Mouse (Mus musculus) layer of hippocampus, adult 18-20 months (tissue): ENCODE measurements around the gene Rbm33. TPM values are rescaled to one million over a fixed set of nuclear protein-coding genes. Genes with fewer than 3 reads are reported as not detected.
A peak's percentile ranks its signal among the peaks of the same experiment; 100 is the strongest.

Source experiments
- DNase-seq, 2 experiments: peaks; one replicate each; pipeline ENCODE4 v3.0.0; 2022; ENCODE audit warnings: low spot score in 2 of 2
- total RNA-seq, 2 experiments: library from RNA; stranded (reverse); gene quantifications; 2 replicates each; pipeline ENCODE4 v1.2.3; 2021

Rbm33 gene
- total RNA-seq, 2 experiments from 2014 or later = 63.6 to 64.3 TPM

- DNase-seq = no peak
Observed at GRCm38 (mm10) chr5:28323822-28324221, 6.9 kb downstream of the Rbm33 start.

- no peak for DNase-seq
Observed at GRCm38 (mm10) chr5:28324457-28324856, 7.5 kb downstream of the Rbm33 start.

- DNase-seq = no peak
Observed at GRCm38 (mm10) chr5:28329024-28329806, 12.3 kb downstream of the Rbm33 start.

DNA sequence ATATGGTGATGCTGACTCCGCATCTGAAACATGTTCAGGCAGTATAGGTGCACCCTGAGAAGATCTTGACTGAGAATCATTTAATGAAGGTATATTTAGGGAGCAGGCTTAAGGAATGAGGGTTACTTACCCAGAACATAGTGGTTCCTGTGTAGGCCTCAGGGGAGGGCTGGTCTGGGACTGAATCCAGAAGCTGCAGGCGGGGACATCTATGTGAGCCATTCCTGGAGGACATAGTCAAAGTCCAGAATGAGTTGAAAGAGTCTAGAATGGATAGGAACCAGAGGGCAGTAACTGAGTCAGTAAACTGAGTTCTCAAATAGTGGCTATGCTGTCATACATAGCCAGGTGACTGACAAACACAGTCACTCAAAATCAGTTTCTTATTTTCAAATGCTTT lies 16.8 kb downstream of the Rbm33 start:
- no peak for DNase-seq

DNA sequence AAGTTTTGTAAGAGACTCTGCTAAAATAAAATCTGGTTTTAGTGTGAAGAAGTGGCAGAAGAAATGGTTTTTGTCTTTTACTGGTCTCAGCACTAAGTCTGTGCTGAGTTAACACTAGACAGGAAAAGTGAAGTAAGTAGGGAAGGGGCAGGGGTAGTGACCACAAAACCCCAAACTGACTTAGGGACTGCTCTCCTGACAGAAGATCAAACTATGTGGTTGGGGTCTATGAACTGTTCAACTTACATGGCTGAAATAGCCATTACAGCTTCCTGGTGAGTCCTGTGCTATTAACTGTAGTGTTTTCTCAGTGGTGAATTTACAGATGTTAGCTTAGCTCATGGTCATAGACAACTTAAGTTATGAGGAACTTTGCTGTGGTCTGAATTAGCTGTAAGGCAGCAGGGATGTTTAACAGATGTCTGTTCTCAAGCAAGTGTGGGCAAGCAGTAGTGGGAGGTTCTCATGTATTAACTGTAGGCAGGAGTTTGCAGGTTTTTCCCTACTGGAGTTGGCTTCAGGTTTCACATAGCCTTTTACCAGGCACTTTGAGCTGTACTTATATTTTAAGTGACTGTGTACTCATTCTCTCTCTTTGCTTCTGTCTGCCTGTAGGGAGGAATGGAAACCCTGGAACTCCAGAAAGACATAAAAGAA lies 35.1 kb downstream of the Rbm33 start:
- no peak for DNase-seq

DNA sequence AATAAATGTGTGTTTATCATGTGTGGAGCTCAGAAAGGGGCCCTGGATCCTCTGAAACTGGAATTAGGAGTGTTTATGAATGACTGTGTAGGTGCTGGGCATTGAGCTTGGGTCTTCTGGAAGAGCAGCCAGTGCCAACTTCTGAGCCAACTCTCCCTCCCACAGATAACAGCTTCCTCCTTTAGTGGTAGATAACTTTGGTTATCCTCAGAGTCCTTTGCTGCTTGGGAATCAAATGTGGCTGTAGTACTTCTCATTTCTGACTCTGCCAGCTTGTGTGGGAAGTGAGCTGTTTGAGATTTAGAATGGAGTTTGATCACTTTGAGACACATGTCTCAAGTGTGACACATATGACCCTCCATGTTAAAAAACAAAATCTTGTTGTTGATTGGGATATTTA lies 38.7 kb downstream of the Rbm33 start:
- no peak for DNase-seq

DNA sequence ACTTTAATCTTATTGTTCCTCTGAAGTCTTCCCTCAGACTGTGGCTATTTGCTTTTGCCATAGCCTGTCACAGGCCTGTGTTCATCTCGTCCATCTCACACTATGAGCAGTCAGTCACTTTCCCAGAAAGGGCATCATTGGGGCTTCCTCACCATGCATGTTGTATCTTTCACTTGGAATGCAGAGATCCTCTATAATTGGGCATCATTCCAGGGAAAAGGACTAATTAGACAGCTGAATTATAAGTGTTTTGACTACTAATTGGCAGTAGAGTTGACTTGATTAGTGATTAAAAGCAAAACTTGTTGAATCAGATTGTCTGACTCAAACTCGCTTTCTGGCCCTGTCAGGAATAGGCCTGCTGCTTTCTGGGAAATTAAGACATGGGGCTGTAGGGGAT lies 43.8 kb downstream of the Rbm33 start:
- DNase-seq = no peak

DNA sequence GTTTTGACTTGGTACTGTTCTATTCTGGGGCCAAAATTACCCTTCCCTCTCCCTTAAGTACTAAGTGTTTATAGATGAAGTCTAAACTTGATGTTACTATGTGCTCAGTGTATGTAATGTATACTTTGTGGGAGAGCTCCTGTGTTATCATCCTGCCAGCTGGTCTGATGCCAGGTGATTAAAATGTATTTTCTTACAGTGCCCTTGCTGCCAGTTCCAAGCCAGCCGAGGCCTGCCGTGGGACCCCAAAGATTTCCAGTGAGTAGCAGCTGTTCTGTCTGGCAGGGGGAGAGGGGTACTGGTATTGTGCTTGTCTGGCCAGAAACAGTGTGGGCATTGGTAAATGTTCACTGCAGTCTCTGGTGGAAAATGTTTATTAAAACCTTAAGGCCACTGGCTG lies 51.1 kb downstream of the Rbm33 start:
- DNase-seq = no peak

DNA sequence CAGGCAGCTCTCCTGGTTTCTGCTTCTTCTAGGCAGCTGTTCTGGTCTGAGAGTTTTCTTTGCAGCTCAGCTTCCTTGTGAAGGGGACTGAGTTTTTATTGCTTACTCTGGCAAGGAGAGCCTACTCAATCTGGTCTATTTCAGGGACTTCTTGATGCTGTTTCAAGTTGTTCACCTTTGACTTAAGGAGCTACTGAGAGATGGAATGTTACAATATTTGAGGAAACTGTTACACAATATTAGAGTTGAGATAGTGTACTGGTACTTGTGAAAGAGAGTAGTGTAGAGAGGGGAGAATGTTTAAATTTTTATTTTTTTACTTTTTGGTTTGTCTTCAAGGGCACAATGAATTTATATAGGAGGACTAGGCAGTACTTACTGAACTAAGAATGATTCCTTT lies 53.9 kb downstream of the Rbm33 start:
- no peak for DNase-seq

DNA sequence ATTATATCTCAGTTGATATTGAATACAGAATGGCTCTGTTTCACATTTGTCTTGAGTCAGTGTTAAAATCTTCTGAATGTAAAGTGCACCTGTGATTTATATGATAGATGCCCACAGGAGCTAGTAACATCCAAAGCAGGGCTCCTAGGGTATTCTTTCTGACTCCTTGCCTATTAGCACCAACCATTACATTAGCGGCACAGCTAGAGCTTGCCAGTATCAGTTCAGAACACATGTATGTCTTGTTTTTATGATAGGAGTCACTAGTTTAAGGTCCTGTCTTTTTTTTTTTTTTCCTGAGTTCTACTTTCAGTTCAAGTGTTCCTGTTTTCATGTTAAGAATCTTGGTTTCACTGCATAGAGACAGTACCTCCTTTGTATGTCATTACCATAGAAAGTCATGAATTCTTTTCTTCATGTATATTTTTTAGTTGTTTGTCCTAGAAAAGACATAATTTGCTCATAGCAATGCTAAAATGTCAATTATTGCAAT lies 55.3 kb downstream of the Rbm33 start:
- DNase-seq = no peak

DNA sequence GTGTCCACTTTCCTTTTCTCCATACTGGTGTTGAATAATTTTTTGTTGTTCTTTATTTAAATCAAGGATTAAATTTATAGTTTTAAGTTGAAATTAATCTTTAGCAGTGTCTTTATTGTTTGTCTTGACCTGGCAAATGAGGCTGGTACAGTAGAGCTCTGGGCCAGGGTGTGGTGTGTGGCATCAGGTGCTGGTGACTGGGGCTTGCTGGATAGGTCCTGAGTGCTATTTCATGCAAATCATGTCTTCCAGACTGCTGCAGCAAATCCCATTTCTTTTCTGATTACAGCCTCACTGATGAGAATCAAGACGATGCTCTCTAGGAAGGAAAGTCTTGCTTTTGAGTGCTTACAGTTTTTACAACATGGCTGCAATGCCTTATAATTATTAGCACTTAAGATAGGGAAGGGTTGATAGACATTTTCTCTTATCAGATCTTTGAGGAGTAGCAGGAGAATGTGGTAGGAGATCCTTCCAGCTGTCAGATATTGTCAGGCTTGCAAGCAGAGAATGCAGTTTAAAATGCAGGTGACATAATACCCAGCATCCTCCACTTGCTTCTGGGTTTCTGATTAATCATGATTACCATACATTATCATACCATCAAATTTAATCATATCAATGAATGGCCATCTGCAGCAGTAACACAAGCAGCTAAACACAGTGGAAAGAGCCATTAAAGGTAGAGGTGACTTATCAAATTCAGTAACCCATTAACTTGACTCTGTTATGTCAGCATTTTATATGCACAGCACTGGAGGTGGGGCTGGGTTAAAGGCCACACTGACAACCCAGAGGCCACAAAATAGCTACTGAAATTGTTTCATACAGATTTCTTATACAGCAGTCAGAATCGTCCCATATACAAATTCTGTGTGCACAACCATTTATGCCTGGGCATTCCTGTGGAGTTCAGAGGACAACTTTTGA lies 56.8 kb downstream of the Rbm33 start:
- no peak for DNase-seq

DNA sequence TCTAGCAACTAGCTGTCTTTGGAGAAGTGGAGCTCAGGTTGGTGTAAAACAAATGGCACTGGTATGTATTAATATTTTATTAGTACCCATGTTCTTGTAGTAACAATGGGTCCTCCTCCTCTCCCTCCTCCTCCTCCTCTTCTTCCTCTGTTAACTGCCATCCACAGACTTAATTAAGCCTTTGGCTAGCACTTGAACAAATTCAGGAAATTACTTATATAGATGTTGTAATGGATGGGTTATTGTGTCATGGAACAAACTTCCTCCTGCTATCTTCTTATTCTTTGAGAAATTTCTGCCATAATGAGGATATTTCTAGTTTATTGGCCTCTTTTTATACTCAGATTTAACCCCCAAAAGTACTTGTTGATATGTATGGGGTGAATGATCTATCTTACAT lies 60.4 kb downstream of the Rbm33 start:
- no peak for DNase-seq

- DNase-seq = no peak
Observed at GRCm38 (mm10) chr5:28382289-28382688, 65.4 kb downstream of the Rbm33 start.

DNA sequence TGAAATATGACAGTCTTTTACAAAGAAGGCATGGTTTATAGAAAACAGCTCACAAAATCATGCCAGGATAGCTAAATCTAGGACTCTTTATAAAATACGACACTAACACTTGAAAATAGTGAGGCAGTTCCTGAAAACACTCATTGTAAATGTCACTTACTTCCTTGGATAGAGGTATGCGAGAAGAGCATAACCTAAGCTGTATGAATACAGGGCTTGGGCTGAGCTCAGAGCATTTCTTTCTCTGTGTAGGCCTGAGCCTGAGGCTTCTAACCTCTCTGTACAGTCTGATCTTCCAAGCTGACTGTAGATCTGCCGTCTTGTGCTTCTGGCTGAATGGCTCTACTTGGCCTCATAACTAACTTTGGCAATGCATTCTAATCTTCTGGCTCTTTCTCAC lies 69.9 kb downstream of the Rbm33 start:
- no peak for DNase-seq

- DNase-seq = peak in 1 of 2 experiments; percentile 9
Observed at GRCm38 (mm10) chr5:28387531-28388179, 70.7 kb downstream of the Rbm33 start.

- DNase-seq = peak in 1 of 2 experiments; percentile 79
Observed at GRCm38 (mm10) chr5:28388184-28388583, 71.3 kb downstream of the Rbm33 start.

DNA sequence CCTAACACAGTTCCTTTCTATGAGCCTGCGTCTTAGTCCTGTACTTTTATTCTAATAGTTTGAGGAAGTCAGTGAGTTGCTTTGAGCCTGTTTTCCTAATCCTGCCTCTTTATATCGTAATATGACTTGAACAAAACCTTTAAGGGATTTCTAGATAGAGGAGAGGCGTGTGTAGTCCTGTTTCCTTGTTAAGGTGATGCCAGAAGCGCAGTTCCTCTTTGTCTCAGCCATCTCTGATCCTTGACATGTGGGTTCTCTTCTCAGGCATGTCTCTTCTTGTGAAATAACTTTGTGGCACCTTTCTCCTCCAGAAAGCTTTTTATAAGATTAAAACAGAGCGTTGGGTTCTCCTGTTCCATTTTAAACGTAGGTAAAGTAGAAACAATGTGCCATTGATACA lies 73.3 kb downstream of the Rbm33 start:
- DNase-seq = no peak

DNA sequence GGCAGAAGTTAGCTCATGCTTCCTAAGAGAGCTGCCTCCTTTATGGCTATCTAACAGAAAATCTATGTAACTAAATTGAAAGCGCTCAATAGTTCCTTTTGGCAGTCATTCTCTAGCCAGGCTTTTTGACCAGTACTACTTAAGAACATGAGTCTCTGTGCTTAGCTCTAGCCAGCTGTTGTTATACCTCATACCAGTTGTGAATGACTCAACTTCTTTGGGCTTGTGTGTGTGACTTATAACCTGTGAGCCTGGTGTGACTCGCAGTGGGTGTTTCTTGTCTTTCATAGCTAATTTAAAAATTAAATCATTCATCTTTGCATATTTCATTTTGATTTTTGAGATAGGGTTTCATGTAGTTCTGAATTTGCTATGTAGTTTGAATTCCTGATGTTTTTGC lies 80.4 kb downstream of the Rbm33 start:
- DNase-seq = no peak

GRCm38 (mm10) chr5:28398736-28399135 lies 81.8 kb downstream of the Rbm33 start:
- DNase-seq = no peak

DNA sequence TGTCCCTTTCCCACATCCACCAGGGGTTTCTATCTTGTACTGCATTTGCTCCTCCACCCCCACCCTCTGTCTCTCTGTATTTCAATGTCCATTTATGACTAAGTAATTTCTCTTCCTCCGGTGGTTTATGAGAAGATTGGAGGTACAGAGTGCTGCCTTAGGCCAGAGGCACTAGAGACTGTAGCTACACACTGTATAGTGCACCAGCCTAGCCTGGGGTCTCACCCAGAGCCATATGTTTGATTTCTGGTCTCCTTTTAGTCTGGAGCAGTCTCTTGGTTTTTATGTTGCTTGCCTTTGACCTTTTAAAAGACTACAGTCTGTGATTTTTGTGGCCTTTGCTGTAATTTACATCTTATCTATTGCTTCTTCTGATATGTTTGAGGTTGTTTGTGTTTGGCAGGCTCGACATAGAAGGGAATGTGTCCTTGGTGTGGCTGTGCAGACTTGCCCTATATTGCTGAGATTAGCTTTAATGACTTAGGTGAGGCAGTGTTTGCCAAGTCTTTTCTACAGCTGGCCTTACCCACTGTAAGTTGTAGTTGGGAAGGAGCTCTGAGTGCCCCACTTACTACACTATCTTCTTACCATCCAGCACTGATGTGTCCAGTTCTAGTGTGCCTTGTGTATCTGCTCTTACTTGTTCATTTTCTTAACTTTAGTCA lies 82.7 kb downstream of the Rbm33 start:
- no peak for DNase-seq

DNA sequence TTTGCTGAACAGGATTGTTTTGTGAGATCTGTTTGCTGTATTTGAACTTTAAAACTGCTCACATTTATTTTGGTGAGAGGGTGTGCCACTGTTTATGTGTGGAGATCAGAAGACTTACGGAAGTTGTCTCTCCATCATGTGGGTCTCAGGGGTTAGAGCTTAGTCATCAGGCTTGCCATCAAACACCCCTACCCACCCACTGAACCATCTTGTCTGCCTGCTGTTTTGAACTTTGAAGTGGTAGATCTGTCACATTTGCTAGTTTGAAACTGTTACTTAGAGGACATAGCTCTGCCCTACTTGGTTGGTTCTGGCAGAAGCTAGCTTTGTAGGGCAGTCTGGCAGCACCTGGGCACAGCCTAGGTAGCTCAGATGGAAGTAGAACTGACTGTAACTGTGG lies 85.8 kb downstream of the Rbm33 start:
- no peak for DNase-seq
